Mouse (Mus musculus) right cerebral cortex, postnatal 25 days (tissue): ENCODE measurements at regions not wholly inside any gene's neighbourhood (a gene's known extent, or its start where the extent isn't known, plus 50 kb on each side); places are given as distances from the start of the nearest gene placed in this dataset.

Source experiments
- DNase-seq: peaks from one replicate; pipeline ENCODE4 v3.0.0; 2022

GRCm38 (mm10) chrY:86743391-86743790 is 373.2 kb upstream of the Gm21477 start:
- DNase-seq, result peak; percentile 3
